Mouse (Mus musculus) T-helper 1 cell (primary cell): ENCODE measurements at regions not wholly inside any gene's neighbourhood (a gene's known extent, or its start where the extent isn't known, plus 50 kb on each side); places are given as distances from the start of the nearest gene placed in this dataset.

ENCODE experiments used
- in situ Hi-C: fragments of 300-600 bp; cut with MboI, MseI; formaldehyde crosslinking; loops from one replicate; pipeline ENCODE4 v1.15.1; 2025; ENCODE audit warnings: high pct_unique_total_duplicates

GRCm38 (mm10) chr9:103922356-103922755, 80.0 kb upstream of the Nphp3 start:
- in situ Hi-C loops = no loop called here

DNA sequence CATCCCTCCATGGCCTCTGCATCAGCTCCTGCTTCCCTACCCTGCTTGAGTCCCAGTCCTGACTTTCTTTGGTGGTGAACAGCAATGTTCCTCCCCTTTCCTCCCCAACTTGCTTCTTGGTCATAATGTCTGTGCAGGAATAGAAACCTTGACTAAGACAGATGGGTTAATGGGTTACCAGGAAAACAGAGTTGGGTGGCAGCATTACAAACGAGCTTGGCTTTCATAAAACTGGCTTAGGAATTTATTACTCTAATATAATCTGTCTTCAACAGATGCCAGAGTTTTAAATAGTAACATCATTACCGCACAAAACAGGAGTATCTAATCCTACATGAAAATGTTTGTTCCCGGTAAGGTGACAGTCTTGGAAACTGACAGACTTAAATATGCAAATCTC, 77.7 kb upstream of the Nphp3 start:
- in situ Hi-C loops = no loop called here

GRCm38 (mm10) chr9:103925486-103925885, 76.9 kb upstream of the Nphp3 start:
- in situ Hi-C loops = no loop called here

DNA sequence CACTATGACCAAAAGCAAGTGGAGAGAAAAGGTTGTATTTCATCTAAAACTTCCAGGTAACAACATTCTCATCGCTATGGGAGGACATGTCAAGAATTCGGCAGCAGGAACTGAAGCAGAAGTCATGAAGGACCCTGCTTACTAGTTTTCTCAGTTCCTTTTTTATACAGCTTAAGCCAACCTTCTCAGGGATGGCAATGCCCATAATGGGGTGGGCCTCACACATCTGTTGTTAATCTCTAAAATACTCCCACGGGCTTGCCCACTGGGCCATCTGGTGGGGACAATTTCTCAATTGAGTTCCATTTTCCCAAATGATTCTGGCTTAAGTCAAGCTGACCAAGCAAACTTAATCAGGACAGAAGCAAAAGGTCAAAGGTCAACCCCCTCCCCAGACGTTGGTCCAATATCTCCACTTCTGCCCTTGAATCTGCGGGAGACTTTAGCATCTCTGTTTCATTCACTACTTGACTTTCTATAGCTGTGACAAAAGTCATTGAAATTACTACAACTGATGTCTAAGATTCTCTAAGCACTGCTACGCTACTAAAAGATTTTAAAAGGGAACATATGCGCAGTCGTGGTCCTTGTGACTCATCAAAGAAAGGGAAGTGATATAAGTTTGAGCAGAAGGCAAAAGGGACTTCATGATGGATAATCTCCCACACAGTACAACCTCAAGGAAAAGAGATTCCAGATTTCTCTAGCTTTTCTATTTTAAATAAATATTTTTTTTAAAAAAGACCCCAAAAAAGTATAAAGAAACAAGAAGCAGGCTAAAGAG, 73.4 kb upstream of the Nphp3 start:
- in situ Hi-C loops = no loop called here

DNA sequence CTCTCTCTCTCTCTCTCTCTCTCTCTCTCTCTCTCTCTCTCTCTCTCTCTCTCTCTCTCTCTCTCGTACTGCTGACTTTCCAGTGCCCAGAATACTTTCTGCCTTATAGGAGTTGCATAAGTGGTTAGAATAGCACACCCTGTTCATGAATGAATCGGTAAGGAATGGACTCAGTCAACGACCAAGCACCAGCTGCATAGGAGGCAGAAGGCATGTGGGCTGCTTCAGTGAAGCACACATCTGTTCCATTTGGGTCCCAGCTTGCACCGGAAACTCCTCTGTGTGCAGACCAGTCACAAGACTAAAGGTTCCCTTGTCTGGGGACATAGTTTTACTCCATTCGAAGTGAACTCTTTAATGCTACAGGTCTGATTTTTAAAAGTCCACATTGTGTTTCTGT, 64.3 kb upstream of the Nphp3 start:
- in situ Hi-C loops = no loop called here

- in situ Hi-C loops = no loop called here
Measured at GRCm38 (mm10) chr9:103940010-103940409, 62.3 kb upstream of the Nphp3 start.

GRCm38 (mm10) chr9:103940506-103940905, 61.8 kb upstream of the Nphp3 start:
- in situ Hi-C loops = no loop called here

DNA sequence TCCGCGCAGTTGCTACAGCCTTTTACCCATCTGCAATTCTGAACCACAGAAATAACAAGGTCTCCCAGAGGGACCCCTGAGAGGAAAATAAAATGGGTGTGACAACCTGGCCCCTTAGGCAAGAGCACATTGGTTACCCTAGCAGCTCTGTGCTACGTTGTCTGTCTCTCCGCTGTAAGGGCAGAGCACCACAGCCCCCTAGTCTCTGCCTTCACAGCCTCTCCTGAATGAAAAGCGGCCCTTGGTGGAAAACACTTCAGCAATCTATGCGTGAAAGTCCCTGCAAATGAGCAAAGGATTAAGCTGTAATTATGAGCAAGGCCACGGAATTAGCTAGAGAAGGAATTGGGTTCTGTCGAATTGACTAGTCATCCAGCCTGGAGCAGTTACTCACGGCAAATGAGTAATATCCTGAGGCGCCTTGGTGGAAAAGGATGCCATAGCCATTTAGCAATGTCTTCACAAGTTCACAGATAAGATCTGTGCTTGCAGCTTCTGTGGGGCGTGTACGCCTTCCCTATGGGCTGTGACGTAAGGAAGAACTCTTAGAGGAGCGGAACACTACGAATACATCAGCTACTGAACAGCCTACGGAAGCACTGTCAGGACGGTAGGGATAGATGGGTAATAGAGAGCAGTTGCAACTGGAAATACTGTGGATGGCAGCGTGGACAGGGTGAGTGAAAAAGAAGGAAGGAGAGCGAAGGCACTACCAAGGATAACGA, 61.0 kb upstream of the Nphp3 start:
- in situ Hi-C loops = no loop called here

DNA sequence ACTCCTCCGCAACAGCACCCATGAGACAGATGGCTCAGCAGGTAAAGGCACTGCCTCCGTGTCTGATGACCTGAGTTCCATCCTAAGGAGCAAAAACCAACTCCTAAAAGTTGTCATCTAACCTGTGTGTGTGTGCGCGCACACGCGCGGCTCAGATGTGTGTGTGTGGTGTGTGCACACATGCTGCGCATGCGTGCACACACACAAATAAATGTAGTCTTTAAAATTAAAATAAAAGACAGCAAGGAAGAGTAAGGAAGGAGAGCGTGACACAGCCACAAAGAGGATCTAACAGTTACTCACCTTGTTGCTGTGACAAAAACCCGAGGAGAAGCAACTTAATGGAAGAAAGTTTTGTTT, 60.5 kb upstream of the Nphp3 start:
- in situ Hi-C loops = no loop called here

DNA sequence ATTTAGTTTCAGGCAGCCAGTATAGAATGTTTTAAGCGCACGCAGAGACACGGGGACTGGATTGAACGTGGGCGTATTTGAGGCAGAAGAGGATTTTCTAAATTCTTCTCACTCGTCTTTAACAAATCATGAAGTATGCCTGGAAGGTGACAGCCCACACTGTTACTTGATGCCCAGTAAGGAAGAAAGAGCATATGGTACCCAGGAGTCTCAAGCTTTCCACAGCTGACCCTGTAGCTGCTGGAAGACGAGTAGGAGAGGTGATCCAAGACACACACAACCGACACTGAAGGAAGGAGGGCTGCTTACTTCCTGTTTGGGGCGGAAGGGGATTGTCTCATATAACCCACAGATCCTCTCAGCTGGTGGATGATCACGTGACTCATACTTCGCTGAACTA, 56.9 kb upstream of the Nphp3 start:
- in situ Hi-C loops = no loop called here

DNA sequence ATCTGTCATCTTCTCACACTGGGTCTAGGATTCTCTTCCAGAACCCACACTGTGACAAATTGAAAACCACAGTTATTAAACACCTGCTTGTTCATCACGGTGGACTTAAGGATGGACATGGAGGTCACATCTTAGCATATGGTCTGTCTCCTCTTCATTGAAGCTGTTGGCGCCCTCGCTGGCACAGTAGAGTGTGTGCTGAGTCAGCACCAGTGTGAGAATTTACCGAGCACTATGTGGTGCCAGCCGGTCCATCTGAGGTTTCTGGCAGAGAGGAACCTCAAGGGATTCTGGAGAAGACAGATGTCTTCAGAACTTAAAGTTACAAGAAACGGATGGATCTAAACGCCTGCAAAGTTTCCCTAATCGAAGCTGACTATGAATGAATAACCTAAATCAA, 50.5 kb upstream of the Nphp3 start:
- in situ Hi-C loops = no loop called here
